Mouse (Mus musculus) embryo, embryonic 11 days (tissue): ENCODE results near the gene Serac1.

Source experiments
- DNase-seq: peaks from one replicate; pipeline ENCODE4 v3.0.0-alpha.2; 2015

The Serac1 gene

GRCm38 (mm10) chr17:6079287-6080122 lies at the start of gene Serac1, which contains the start of gene Gtf2h5:
Gene Serac1 (minus strand): TSS chr17:6079741.
Gene Gtf2h5 (plus strand): TSS chr17:6079786.
- peak; percentile 98 for DNase-seq

DNA sequence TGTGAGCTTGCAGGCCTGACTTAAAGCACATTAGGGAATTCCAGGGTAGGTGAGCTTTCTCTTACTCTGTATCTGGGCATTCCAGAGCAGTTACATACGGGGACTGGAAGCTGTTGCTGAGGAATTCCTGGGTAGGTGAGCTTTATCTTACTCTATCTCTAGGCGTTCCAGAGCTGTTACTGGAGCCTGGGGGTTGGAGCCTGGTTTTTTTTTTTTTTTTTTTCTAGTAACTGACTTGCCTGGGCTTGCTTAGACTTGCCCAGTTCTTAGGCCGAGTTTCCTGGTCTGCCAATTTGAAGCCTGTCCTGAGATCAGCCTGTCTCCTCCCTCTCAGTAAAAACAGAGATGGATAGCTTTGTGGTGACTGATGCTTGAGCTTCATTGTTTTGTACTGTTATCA lies 48.5 kb upstream of the Serac1 start:
- no peak for DNase-seq

DNA sequence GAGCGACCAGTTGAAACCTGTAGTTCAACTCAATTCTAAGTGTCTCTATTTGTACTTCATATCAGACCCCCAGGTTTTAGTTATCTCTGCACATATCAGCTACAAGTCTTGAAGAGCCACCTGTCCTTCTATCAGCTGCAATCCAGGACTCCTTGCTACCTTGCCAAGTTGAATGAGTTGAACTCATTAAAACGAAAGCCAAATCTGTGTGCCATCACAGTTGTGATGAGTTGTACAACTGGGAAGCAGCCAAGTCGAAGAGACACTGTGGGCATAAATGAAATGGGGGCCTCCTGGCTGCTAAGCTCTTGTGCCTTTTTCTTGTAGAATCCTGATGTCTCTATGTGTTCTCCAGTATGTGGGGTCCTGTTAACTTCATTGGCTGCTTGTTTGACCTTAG lies 45.9 kb upstream of the Serac1 start:
- no peak for DNase-seq

GRCm38 (mm10) chr17:6123776-6124175 lies 44.2 kb upstream of the Serac1 start:
- no peak for DNase-seq

DNA sequence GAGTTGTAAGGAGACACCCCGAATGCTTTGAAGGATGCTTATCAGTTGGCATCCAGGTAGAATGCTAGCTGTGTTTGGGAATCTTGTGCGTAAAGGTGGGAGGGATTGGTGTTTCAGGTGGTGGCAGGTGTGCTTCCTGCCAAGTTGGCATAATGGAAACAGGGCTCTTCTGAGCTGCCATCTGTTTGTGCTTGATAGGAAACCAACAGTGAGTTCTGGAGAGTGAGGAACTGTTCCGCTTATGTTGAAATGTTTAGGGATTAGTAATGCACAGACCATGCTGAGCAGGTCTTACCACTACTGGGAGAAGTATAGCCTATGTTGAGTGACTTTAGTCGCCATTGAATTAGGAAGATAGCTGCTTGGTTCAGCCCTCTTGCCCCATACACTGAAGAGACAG lies 39.3 kb upstream of the Serac1 start:
- DNase-seq: no peak

DNA sequence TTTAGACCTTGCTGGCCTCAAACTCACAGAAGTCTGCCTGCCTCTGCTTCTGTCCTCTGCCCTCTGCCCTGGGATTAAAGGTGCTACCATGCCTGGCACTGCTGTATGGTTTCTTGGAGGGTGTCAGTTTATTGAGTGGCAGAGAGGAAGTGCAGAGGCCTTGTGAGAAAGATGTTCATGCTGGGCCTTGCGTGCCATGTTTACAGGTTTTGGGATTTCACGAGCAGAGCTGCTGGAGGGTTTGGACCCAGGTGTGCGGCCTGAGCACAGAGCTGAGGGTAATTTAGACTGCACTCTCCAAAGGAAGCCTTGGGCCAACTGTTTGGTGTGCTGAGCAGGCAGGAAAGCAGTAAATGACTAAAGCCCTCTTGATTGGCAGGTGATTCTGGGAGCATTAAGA lies 38.4 kb upstream of the Serac1 start:
- no peak for DNase-seq

DNA sequence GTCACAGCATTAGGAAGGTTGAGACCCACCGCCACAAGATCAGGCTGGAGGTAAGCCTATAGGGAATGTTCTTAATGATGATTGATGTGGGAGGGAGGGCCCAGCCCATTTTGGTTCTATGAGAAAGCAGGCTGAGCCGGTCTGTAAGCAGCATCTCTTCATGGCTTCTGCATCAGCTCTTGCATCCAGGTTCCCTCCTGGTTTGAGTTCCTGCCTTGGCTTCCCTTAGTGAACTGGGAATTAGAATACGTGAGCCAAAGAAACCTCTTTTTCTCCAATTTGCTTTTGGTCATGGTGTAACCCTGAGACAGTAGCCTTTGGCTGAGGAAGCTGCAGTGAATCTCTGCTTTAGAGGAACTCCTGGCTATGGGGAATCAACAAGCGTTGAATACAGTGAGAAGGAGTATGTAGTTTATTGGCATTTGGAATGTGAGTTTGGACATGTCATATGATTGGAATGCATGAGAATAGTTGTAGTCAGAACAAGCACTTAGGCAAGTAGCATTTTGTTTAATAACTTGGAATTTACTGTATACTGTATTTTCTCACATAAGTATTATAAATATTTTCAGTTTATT lies 37.7 kb upstream of the Serac1 start:
- no peak for DNase-seq

GRCm38 (mm10) chr17:6115085-6115484 lies 35.5 kb upstream of the Serac1 start:
- no peak for DNase-seq

- no peak for DNase-seq
Observed at GRCm38 (mm10) chr17:6113653-6114052, 34.1 kb upstream of the Serac1 start.

- DNase-seq: no peak
Observed at GRCm38 (mm10) chr17:6110956-6111355, 31.4 kb upstream of the Serac1 start.

DNA sequence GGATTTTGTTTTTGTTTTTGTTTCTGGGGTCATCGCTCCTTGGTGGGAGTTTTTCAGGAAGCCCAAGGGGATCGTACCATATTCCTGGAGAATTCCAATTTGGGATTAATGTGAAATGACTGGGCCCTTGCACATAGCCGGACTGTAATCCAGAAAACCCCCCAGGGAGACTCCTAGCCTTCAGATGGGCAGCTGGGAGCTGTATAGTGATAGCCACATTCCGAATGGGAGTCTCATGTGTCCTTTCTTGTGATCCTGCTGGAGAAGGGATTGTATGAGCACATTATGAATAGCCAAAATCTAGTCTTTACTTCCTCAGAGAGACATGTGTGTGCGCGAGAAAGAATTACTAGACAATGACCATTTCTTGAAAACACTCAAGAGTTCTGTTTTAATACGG lies 28.6 kb upstream of the Serac1 start:
- DNase-seq: no peak

- DNase-seq: peak; percentile 62
Observed at GRCm38 (mm10) chr17:6107015-6107601, 27.6 kb upstream of the Serac1 start.

DNA sequence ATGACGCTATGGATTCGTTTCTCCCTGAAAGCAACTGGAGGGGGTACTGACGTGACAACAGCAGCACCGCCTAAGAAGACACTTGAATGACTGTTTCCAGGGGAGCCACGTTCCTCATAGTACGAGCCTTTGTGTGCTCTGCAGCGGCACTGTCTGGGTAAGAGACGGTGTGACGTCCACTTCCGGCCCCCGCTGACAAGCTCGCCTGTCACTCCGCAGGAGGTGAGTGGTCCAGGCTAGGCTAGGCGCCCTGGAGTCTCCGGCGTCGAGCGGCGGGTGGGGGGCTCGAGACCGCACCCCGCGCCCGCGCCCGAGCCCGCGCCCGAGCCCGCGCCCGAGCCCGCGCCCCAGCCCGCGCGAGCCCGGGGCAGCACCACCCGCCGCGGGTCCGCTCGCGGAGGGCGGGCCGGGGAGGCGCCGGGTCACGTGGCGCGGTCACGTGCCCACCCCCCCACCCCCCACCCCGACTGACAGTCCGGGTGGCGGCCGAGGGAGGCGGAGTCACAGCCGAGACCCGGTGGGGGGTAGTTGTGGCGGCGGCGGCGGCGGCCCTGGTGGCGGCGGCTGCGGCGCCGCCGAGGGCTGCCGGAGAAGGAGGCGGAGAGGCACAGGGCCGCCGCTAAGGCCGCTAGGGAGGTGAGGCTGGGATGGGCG lies 26.9 kb upstream of the Serac1 start, which contains the start of gene Tulp4:
Gene Tulp4, plus strand, starts transcription at position 77 of the 654 bp plus-strand sequence.
- peak; percentile 93 for DNase-seq

DNA sequence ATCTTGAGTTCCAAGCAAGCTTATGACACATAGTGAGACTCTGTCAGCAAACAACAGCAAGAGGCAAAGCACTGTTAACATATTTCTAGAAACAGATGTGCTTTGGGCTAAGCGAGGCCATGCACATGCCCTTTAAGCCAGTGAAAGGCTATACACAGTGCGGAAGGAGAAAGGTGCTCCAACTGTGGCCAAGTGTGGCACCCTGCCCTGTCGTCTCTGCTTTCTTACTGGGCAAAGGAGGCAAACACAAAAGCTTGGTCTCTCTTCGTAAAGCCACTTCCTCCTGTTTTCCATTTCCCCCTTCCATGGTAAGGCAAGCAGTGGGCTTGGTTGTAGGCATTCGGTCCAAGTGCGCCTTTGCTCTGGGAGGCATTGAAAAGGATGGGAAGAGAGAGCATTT lies 24.0 kb upstream of the Serac1 start:
- no peak for DNase-seq

DNA sequence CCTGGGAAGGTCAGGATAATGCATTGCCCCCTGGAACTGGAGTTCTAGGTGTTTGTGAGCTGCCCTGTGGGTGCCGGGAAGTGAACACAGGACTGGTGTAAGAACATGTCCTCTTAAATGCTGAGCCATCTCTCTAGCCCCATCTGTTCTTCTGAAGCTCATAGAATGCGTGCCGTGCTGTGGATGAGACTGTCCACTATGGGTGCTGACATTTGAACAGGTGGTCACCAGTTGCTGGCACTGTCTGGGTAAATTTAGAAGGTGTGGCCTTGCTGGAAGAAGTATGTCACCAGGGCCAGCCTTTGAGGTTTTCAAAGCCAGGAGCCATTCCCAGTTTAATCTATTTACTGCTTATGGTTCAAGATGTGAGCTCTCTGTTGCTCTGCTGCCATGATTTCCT lies 22.7 kb upstream of the Serac1 start:
- DNase-seq: no peak

DNA sequence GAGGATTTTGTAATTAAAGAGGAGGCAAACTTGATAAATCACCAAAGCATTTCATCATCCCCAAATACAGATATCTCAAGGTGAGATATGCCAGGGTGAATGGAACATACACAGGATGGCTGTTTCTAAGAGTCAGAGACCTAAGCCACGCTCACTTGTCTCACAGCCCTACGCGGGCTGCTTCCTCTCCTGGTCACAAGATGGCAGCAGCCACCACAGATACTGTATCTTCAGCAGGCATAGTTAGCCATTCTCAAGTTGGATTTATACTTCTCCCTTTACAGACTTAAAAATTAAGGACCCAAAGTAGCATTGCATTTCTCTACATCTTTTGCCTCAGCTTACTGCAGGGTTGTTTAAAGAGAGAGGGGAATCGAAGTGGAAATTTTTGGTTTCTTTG lies 18.3 kb upstream of the Serac1 start:
- DNase-seq: peak; percentile 72

- no peak for DNase-seq
Observed at GRCm38 (mm10) chr17:6095579-6095978, 16.0 kb upstream of the Serac1 start.

DNA sequence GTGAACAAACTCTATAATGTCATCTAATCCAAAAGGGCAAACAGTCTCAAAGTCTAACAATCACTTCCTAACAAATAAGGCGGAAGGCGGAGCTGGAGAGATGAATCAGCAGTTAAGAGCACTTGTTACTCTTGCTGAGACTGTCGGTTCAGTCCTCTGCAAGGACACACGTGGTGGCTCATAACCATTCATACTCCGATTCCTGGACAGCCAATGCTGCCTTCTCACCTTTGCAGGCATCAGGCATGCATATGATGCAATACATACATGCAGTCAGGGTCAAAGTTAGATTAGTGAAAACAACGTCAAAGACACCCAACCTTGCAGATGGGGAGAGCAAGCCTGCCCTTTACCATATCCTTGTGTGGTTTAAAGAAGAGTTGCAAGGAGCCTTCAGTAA lies 12.1 kb upstream of the Serac1 start:
- DNase-seq: no peak

- DNase-seq: no peak
Observed at GRCm38 (mm10) chr17:6083323-6083890, 3.9 kb upstream of the Serac1 start.

DNA sequence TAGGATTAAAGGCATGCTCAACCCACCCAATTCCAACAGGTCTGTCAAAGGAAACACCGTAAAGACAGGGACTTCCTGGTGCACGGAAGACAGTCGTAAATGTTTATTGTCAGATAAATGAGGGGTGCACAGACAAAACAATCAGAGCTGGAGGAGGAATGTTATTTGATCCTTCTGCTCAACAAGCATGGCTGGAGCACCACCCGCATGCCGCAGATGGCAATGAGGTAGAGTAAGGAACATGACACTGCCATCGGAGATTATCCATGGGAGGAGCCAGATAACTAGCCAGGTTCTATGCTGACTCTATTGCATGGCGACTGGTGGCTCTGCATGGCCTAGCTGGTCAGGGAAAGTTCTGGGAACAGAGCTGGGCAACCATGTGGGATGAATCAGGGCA lies 6.1 kb downstream of the Serac1 start:
- DNase-seq: no peak

GRCm38 (mm10) chr17:6069866-6070265 lies 9.7 kb downstream of the Serac1 start:
- DNase-seq: no peak

- no peak for DNase-seq
Observed at GRCm38 (mm10) chr17:6067613-6068012, 11.9 kb downstream of the Serac1 start.

GRCm38 (mm10) chr17:6066021-6066420 lies 13.5 kb downstream of the Serac1 start:
- no peak for DNase-seq
